18 mouse cellular contexts compared by ENCODE assay signal in genomic region chr5:141295240-141295639, GRCm38 (mm10). TPM values are rescaled to one million over a fixed set of nuclear protein-coding genes. Genes with fewer than 3 reads are reported as not detected.
A peak's percentile ranks its signal among the peaks of the same experiment; 100 is the strongest.
DNase-seq lines count a peak whose midpoint lies in the region; ATAC-seq lines count a peak whose summit lies in the region.
"Had no signal": no experiment of that assay in that cellular context is flagged by ENCODE, and none has a peak within 500 bp of the region (broad histone marks: within the 10 kb centered on the region; RNA-seq: fewer than 3 reads in every experiment).

No protein-coding gene starts in this region.

- no peaks in the 10 kb centered on the region for H3K36me3 ChIP-seq in intestine, embryonic 14.5 days (ENCODE audit: control insufficient read depth, insufficient read depth, low read length)
- no peaks in the 10 kb centered on the region for H3K36me3 ChIP-seq in intestine, embryonic 15.5 days
- no peaks in the 10 kb centered on the region for H3K36me3 ChIP-seq in lung, embryonic 15.5 days
- H3K36me3 ChIP-seq in stomach, embryonic 15.5 days, result no peaks in the 10 kb centered on the region
- H3K36me3 ChIP-seq: midbrain, embryonic 12.5 days had no signal

- 56% methylated on average over 7 of the region's 7 CpGs for WGBS in intestine, embryonic 14.5 days
- 46% methylated on average over 7 of the region's 7 CpGs for WGBS in intestine, embryonic 15.5 days
- WGBS in lung, embryonic 15.5 days, result 48% methylated on average over 7 of the region's 7 CpGs
- 52% methylated on average over 7 of the region's 7 CpGs for WGBS in stomach, embryonic 15.5 days

- no peak for ATAC-seq in intestine, embryonic 14.5 days (replicated peaks; ENCODE audit: low FRiP score, low TSS enrichment, low read depth)
- no peak for ATAC-seq in intestine, embryonic 15.5 days
- peak; percentile 74; the same call in 1 of the 2 replicates for ATAC-seq in lung, embryonic 15.5 days (ENCODE audit: borderline replicate concordance, extremely low read depth, low FRiP score, low TSS enrichment)
- ATAC-seq in stomach, embryonic 15.5 days (ENCODE audit: insufficient read depth, low FRiP score, low read depth), result no peak

- H3K27me3 ChIP-seq in intestine, embryonic 14.5 days (replicated peaks; ENCODE audit: control insufficient read depth, insufficient read depth, low read length), result no peaks in the 10 kb centered on the region
- H3K27me3 ChIP-seq in intestine, embryonic 15.5 days (replicated peaks), result no peaks in the 10 kb centered on the region
- H3K27me3 ChIP-seq in lung, embryonic 15.5 days, result peaks cover 6% of the 10 kb centered on the region; the same call in 1 of the 2 replicates
- H3K27me3 ChIP-seq in stomach, embryonic 15.5 days (replicated peaks), result no peaks in the 10 kb centered on the region
- H3K27me3 ChIP-seq: midbrain, embryonic 12.5 days had no signal

- DNase-seq in intestine, embryonic 14.5 days (ENCODE audit: low spot score), result no peak
- peak; percentile 20 to 44 for DNase-seq in right cerebral cortex, adult 2 months (ENCODE audit: low spot score in 2 of 2)
- no peak for DNase-seq in right cerebral cortex, postnatal 14 days
- DNase-seq in thymus, postnatal 25 days, result no peak
- DNase-seq in urinary bladder, postnatal 10 days (ENCODE audit: low spot score), result no peak
- DNase-seq: adrenal gland, postnatal 10 days; B cell, adult 2 months; cerebellum, adult 18-20 months; gastrocnemius, postnatal 36 days; kidney, adult 2 months; kidney, postnatal 25 days had no signal

- H3K27ac ChIP-seq in intestine, embryonic 14.5 days (ENCODE audit: low read depth), result peak overlapping the region; percentile 47; the same call in 1 of the 2 replicates
- no peak overlapping the region for H3K27ac ChIP-seq in intestine, embryonic 15.5 days
- H3K27ac ChIP-seq in lung, embryonic 15.5 days, result no peak overlapping the region
- H3K27ac ChIP-seq in stomach, embryonic 15.5 days, result peak overlapping the region; percentile 31
- H3K27ac ChIP-seq: hindbrain, embryonic 14.5 days; macrophage; midbrain, embryonic 12.5 days had no signal

- no peaks in the 10 kb centered on the region for H3K9me3 ChIP-seq in intestine, embryonic 14.5 days (ENCODE audit: control insufficient read depth, low read length)
- H3K9me3 ChIP-seq in intestine, embryonic 15.5 days, result no peaks in the 10 kb centered on the region
- H3K9me3 ChIP-seq in lung, embryonic 15.5 days, result no peaks in the 10 kb centered on the region
- no peaks in the 10 kb centered on the region for H3K9me3 ChIP-seq in stomach, embryonic 15.5 days
- H3K9me3 ChIP-seq: midbrain, embryonic 12.5 days had no signal

- no peak overlapping the region for H3K4me3 ChIP-seq in intestine, embryonic 14.5 days (ENCODE audit: low read depth, low read length)
- no peak overlapping the region for H3K4me3 ChIP-seq in intestine, embryonic 15.5 days (replicated peaks)
- no peak overlapping the region for H3K4me3 ChIP-seq in lung, embryonic 15.5 days
- H3K4me3 ChIP-seq in stomach, embryonic 15.5 days (replicated peaks), result no peak overlapping the region
- H3K4me3 ChIP-seq: midbrain, embryonic 12.5 days had no signal

- H3K4me2 ChIP-seq in intestine, embryonic 14.5 days (ENCODE audit: low read length), result no peak overlapping the region
- H3K4me2 ChIP-seq in intestine, embryonic 15.5 days (replicated peaks), result no peak overlapping the region
- H3K4me2 ChIP-seq in lung, embryonic 15.5 days, result no peak overlapping the region
- H3K4me2 ChIP-seq in stomach, embryonic 15.5 days, result no peak overlapping the region
- H3K4me2 ChIP-seq: heart, embryonic 11.5 days; hindbrain, embryonic 14.5 days; midbrain, embryonic 12.5 days had no signal

- no peak overlapping the region for H3K9ac ChIP-seq in intestine, embryonic 14.5 days (ENCODE audit: low read length)
- H3K9ac ChIP-seq in intestine, embryonic 15.5 days, result no peak overlapping the region
- no peak overlapping the region for H3K9ac ChIP-seq in lung, embryonic 15.5 days
- H3K9ac ChIP-seq in stomach, embryonic 15.5 days, result no peak overlapping the region
- H3K9ac ChIP-seq: hindbrain, embryonic 14.5 days; midbrain, embryonic 12.5 days had no signal

- no peaks in the 10 kb centered on the region for H3K4me1 ChIP-seq in intestine, embryonic 14.5 days (replicated peaks; ENCODE audit: control insufficient read depth, insufficient read depth, low read length)
- H3K4me1 ChIP-seq in intestine, embryonic 15.5 days (replicated peaks), result no peaks in the 10 kb centered on the region
- no peaks in the 10 kb centered on the region for H3K4me1 ChIP-seq in lung, embryonic 15.5 days
- H3K4me1 ChIP-seq in stomach, embryonic 15.5 days, result no peaks in the 10 kb centered on the region
- H3K4me1 ChIP-seq: midbrain, embryonic 12.5 days had no signal

RNA-seq across cellular contexts. Expression of gene Sdk1, which starts 54.0 kb away (rescaled TPM):
- polyA plus RNA-seq in intestine, embryonic 14.5 days (2014; fragmentation: Nextera tagmentation; extraction: Ambion mirVana), result 4.8 and 5.2 TPM in 2 replicates
- polyA plus RNA-seq in intestine, embryonic 15.5 days (2015; fragmentation: Nextera tagmentation; extraction: Ambion mirVana), result 2.5 and 2.7 TPM in 2 replicates
- 0.57 and 0.72 TPM in 2 replicates for polyA plus RNA-seq in lung, embryonic 15.5 days (2015; fragmentation: Nextera tagmentation; extraction: Ambion mirVana)
- 3.6 TPM in 2 replicates for polyA plus RNA-seq in stomach, embryonic 15.5 days (2015; fragmentation: Nextera tagmentation; extraction: Ambion mirVana)
- polyA plus RNA-seq: macrophage had no signal

Comparison
In these comparisons a context has a peak if more than half of its experiments do, and no peak if none do; other contexts are left out.
1. DNase-seq: peak in right cerebral cortex, adult 2 months (2 of 2); none in intestine, embryonic 14.5 days (single experiment), right cerebral cortex, postnatal 14 days (single experiment), thymus, postnatal 25 days (single experiment) and urinary bladder, postnatal 10 days (single experiment).
2. H3K27ac ChIP-seq: peak in intestine, embryonic 14.5 days (single experiment) and stomach, embryonic 15.5 days (single experiment); none in intestine, embryonic 15.5 days (single experiment) and lung, embryonic 15.5 days (single experiment).